Mouse (Mus musculus): ENCODE measurements around the gene Baiap2. TPM values are rescaled to one million over a fixed set of nuclear protein-coding genes. Genes with fewer than 3 reads are reported as not detected.

Gene Baiap2
- total and polyA plus RNA-seq, 2 experiments from 2014 or later, result 18.0 to 32.7 TPM

DNA sequence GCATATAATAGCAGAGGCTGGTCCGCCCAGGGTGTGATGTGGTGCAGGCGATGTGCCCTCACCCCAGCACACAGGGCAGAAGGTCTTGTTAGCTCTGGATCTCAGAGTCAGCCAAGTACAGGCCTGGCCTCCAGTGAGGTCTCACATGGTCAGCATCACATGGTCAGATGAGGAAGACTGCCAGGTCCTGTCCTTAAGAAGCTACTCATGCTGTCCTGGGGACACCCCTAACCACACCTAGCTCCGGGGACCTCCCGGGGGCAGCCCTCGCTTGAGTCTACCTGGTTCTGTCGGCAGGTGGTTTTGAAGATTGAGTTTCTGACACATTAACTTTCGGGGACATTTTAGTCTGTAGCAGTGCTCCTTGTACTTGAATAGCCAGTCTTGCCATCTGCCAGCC is 45.8 kb downstream of the Baiap2 start:
- Histone ChIP-seq H3K4me3 (ENCODE audit: low read depth, low read length) (no peak overlapping the region), H3K9ac (replicated peaks; ENCODE audit: low read length, poor library complexity, severe bottlenecking) (no peak overlapping the region), H3K27ac (ENCODE audit: low read depth, low read length) (no peak overlapping the region), H3K4me2 (ENCODE audit: low read depth, low read length, poor library complexity, severe bottlenecking) (no peak overlapping the region), H3K4me1 (ENCODE audit: insufficient read depth, low read length) (no peaks in the 10 kb centered on the region), H3K36me3 (ENCODE audit: insufficient read depth, low read length) (0 out of 2 replicates have a peak, but pooled peaks cover 4% of the 10 kb centered on the region), H3K9me3 (ENCODE audit: low read length) (no peaks in the 10 kb centered on the region), H3K27me3 (ENCODE audit: insufficient read depth, low read length) (no peaks in the 10 kb centered on the region)
- ATAC-seq (ENCODE audit: low FRiP score) (no peak), DNase-seq (ENCODE audit: low spot score) (no peak)
- no peak for TF ChIP-seq CTCF (IDR thresholded peaks at IDR 0.05)
- WGBS, result 90% methylated on average over 7 of the region's 7 CpGs

DNA sequence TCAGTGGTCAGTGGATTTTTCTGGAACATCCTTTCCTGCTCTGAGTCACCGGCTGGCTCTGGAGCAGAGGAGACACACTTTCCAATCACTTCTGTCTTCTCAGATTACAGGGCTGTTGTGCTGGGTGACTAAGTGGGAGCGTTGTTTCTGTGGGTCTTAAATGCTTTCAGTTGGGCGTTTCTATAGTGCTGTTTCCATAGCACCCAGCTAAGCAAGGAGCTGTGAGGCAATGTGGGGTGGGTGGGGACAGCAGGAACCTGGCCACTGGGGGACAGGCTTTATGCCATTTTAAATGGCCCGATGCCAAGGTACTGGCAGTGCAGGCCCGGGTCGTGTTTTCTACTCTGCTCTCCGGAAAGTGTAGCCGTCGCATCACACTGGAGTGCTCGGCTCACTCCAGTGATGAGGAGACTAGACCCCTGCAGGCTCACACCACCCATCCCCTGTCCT is 46.6 kb downstream of the Baiap2 start:
- H3K36me3 ChIP-seq (ENCODE audit: insufficient read depth, low read length), result 0 out of 2 replicates have a peak, but pooled peaks cover 7% of the 10 kb centered on the region

DNA sequence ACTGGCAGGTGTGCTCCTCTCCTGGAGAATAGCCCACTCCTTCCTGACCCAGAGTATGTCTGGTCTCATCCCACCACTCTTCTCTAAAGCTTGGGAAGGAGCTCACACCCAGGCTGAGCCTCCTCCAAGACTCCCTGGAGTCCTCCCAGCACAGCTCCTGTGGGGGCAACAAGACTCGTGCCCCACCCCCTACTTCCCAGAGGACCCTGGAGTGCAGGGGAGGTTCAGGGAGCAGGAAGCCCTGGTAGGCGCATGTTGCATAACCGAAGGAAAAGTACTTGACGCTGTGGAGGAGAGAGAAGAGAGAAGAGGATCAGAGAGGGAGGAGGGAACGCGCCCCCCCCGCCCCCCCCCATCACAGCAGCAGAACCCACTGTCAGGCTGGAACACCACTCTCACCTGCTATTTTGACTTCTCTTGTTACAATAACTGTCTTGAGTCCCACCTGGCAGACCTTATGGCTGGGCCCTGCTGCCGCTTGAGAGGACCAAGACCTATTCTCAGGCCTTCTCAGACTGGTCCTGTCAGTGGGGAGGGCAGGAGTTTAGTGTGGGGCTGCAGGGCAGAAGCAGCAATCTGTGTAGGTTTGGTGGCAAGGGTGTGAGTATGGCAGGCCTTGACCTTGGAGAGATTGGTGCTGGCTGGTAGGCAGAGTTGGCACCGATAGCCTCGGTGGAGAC is 48.2 kb downstream of the Baiap2 start:
- 54% methylated on average over 10 of the region's 10 CpGs for WGBS
- no peak overlapping the region for H3K27ac ChIP-seq (ENCODE audit: low read depth, low read length)
- H3K4me2 ChIP-seq (ENCODE audit: low read depth, low read length, poor library complexity, severe bottlenecking), result no peak overlapping the region
- no peak overlapping the region for H3K4me3 ChIP-seq (ENCODE audit: low read depth, low read length)
- no peaks in the 10 kb centered on the region for H3K4me1 ChIP-seq (ENCODE audit: insufficient read depth, low read length)
- no peaks in the 10 kb centered on the region for H3K9me3 ChIP-seq (ENCODE audit: low read length)
- no peak for DNase-seq (ENCODE audit: low spot score)
- no peak for ATAC-seq (ENCODE audit: low FRiP score)
- H3K9ac ChIP-seq (replicated peaks; ENCODE audit: low read length, poor library complexity, severe bottlenecking), result no peak overlapping the region
- peaks cover 7% of the 10 kb centered on the region; the same call in 1 of the 2 replicates for H3K36me3 ChIP-seq (ENCODE audit: insufficient read depth, low read length)
- TF ChIP-seq CTCF (IDR thresholded peaks at IDR 0.05), result no peak
- no peaks in the 10 kb centered on the region for H3K27me3 ChIP-seq (ENCODE audit: insufficient read depth, low read length)

More for the DNA sequence above, 46.6 kb downstream of the Baiap2 start:
- H3K4me3 ChIP-seq (ENCODE audit: low read depth, low read length), result no peak overlapping the region
- no peaks in the 10 kb centered on the region for H3K4me1 ChIP-seq (ENCODE audit: insufficient read depth, low read length)
- no peaks in the 10 kb centered on the region for H3K27me3 ChIP-seq (ENCODE audit: insufficient read depth, low read length)
- 30% methylated on average over 10 of the region's 10 CpGs for WGBS
- DNase-seq (ENCODE audit: low spot score) (peak; percentile 74), ATAC-seq (ENCODE audit: low FRiP score) (peak; percentile 29; the same call in 1 of the 2 replicates)
- peak; percentile 16; the same call in 1 of the 2 replicates for TF ChIP-seq CTCF (IDR thresholded peaks at IDR 0.05)
- peak overlapping the region; percentile 24; the same call in 1 of the 2 replicates for H3K9ac ChIP-seq (replicated peaks; ENCODE audit: low read length, poor library complexity, severe bottlenecking)
- 0 out of 2 replicates have a peak overlapping the region, but pooled peaks have one; percentile 26 for H3K27ac ChIP-seq (ENCODE audit: low read depth, low read length)
- H3K9me3 ChIP-seq (ENCODE audit: low read length), result no peaks in the 10 kb centered on the region
- H3K4me2 ChIP-seq (ENCODE audit: low read depth, low read length, poor library complexity, severe bottlenecking), result no peak overlapping the region

DNA sequence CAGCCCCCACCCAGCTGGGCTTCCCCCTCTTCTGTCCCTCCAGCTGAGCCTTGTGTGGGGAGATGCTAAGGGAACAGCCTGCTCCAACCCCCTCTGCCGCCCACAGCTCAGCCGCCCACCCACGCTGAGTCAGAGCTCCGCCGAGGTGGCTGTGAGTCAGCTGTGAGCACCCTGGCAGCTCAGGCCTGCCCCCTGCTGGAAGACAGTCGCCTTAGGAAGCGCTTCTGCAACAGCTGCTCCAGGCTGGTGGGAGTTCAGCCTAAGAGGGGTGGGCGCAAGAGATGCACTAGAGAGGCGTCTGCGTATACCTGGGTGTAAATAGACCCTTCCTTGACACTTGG is 48.7 kb downstream of the Baiap2 start:
- no peak overlapping the region for H3K9ac ChIP-seq (replicated peaks; ENCODE audit: low read length, poor library complexity, severe bottlenecking)

DNA sequence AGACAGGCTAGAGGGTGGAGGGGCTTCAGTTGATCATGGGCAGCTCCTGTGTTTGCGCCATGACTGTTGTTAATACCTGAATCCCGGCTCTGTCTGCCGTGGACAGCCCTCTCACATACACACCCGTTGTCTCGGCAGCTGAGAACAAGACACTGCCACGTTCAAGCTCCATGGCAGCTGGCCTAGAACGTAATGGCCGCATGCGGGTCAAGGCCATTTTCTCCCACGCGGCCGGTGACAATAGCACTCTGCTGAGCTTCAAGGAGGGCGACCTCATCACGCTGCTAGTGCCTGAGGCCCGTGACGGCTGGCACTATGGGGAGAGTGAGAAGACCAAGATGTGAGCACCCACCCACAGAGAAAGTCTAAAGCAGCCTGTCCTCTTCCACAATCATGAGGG is 54.8 kb downstream of the Baiap2 start:
- no peaks in the 10 kb centered on the region for H3K4me1 ChIP-seq (ENCODE audit: insufficient read depth, low read length)
- H3K27me3 ChIP-seq (ENCODE audit: insufficient read depth, low read length), result no peaks in the 10 kb centered on the region
- DNase-seq (ENCODE audit: low spot score) (no peak), ATAC-seq (ENCODE audit: low FRiP score) (no peak)
- no peak overlapping the region for H3K4me3 ChIP-seq (ENCODE audit: low read depth, low read length)
- no peak for TF ChIP-seq CTCF (IDR thresholded peaks at IDR 0.05)
- peaks cover 20% of the 10 kb centered on the region for H3K36me3 ChIP-seq (ENCODE audit: insufficient read depth, low read length)
- H3K4me2 ChIP-seq (ENCODE audit: low read depth, low read length, poor library complexity, severe bottlenecking), result no peak overlapping the region
- no peak overlapping the region for H3K9ac ChIP-seq (replicated peaks; ENCODE audit: low read length, poor library complexity, severe bottlenecking)
- H3K27ac ChIP-seq (ENCODE audit: low read depth, low read length), result no peak overlapping the region
- H3K9me3 ChIP-seq (ENCODE audit: low read length), result no peaks in the 10 kb centered on the region
- WGBS, result 76% methylated on average over 16 of the region's 16 CpGs

More for the DNA sequence above, 48.7 kb downstream of the Baiap2 start:
- H3K27ac ChIP-seq (ENCODE audit: low read depth, low read length), result no peak overlapping the region
- no peaks in the 10 kb centered on the region for H3K4me1 ChIP-seq (ENCODE audit: insufficient read depth, low read length)
- peak; percentile 77 for ATAC-seq (ENCODE audit: low FRiP score)
- H3K4me2 ChIP-seq (ENCODE audit: low read depth, low read length, poor library complexity, severe bottlenecking), result no peak overlapping the region
- peaks cover 7% of the 10 kb centered on the region; the same call in 1 of the 2 replicates for H3K36me3 ChIP-seq (ENCODE audit: insufficient read depth, low read length)
- TF ChIP-seq CTCF (IDR thresholded peaks at IDR 0.05), result peak; percentile 97
- no peak overlapping the region for H3K4me3 ChIP-seq (ENCODE audit: low read depth, low read length)
- H3K27me3 ChIP-seq (ENCODE audit: insufficient read depth, low read length), result no peaks in the 10 kb centered on the region
- DNase-seq (ENCODE audit: low spot score), result peak; percentile 92
- H3K9me3 ChIP-seq (ENCODE audit: low read length), result no peaks in the 10 kb centered on the region
- WGBS, result 21% methylated on average over 10 of the region's 10 CpGs

DNA sequence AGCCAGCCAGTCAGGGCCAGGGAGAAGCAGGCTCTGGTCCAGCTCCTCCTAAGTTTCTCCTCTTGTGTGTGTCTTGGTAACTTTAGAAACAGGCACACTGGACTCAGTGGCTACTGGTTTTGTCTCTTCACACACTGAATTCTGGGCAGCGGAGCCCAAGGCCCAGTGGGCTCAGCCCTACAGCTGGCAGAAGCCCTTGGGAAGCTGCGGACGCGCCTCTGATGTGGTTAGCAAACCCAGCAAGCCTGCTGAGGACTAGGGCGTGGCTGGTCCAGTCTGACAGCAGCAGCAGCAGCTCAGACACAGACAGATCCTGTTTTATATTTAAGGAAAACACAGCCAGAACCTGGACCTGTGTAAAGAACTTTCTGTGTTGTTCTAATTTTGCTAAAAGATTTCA is 59.5 kb downstream of the Baiap2 start:
- no peak for DNase-seq (ENCODE audit: low spot score)
- no peak for TF ChIP-seq CTCF (IDR thresholded peaks at IDR 0.05)
- Histone ChIP-seq H3K4me1 (ENCODE audit: insufficient read depth, low read length) (no peaks in the 10 kb centered on the region), H3K27me3 (ENCODE audit: insufficient read depth, low read length) (no peaks in the 10 kb centered on the region), H3K4me2 (ENCODE audit: low read depth, low read length, poor library complexity, severe bottlenecking) (no peak overlapping the region), H3K4me3 (ENCODE audit: low read depth, low read length) (no peak overlapping the region), H3K9ac (replicated peaks; ENCODE audit: low read length, poor library complexity, severe bottlenecking) (no peak overlapping the region), H3K9me3 (ENCODE audit: low read length) (no peaks in the 10 kb centered on the region), H3K36me3 (ENCODE audit: insufficient read depth, low read length) (peaks cover 31% of the 10 kb centered on the region), H3K27ac (ENCODE audit: low read depth, low read length) (no peak overlapping the region)
- ATAC-seq (ENCODE audit: low FRiP score), result no peak
- 66% methylated on average over 5 of the region's 5 CpGs for WGBS

Data from midbrain, postnatal 0 days (tissue).